Mouse (Mus musculus) testis, adult 2 months (tissue): ENCODE results near the gene Efemp2.

ENCODE experiments used
- CTCF ChIP-seq: fragments of 200-500 bp; IDR thresholded peaks from 2 replicates; pipeline ENCODE4 v1.5.1; 2012; ENCODE audit warnings: low read depth, mild to moderate bottlenecking, inconsistent platforms, low read length, moderate library complexity; ENCODE audit not compliant: control insufficient read depth, insufficient read depth, insufficient replicate concordance
- POLR2A ChIP-seq: fragments of 200-500 bp; IDR thresholded peaks from 2 replicates; pipeline ENCODE4 v1.6.1; 2012; ENCODE audit warnings: low read depth, mild to moderate bottlenecking, inconsistent platforms, low read length, moderate library complexity; ENCODE audit not compliant: control insufficient read depth

- no peak for TF ChIP-seq CTCF
- no peak for TF ChIP-seq POLR2A
Observed at GRCm38 (mm10) chr19:5425906-5426565, 47.7 kb upstream of the Efemp2 start.
